Mouse (Mus musculus) megakaryocyte-erythroid progenitor cell, adult 5-6 weeks (primary cell): ENCODE results near the gene Cacna1i. TPM values are rescaled to one million over a fixed set of nuclear protein-coding genes. Genes with fewer than 3 reads are reported as not detected.
A peak's percentile ranks its signal among the peaks of the same experiment; 100 is the strongest.

Experiments used
- ATAC-seq: replicated peaks from 2 replicates; pipeline ENCODE4 v1.8.0; 2016; ENCODE audit warnings: mild to moderate bottlenecking, inconsistent platforms; ENCODE audit not compliant: severe bottlenecking, poor library complexity, low FRiP score, low TSS enrichment
- total RNA-seq, 2 experiments: library from RNA; stranded (forward) in 1 of 2; stranded (reverse) in 1 of 2; fragments of 200-1000, 215-1000 nt in 1 of 2; fragments of >200 nt in 1 of 2; fragmentation: Nextera tagmentation in 1 of 2; gene quantifications; 2 replicates each; pipeline ENCODE4 v1.2.3; 2014 to 2017

Gene Cacna1i
- total RNA-seq, 2 experiments from 2014 or later = not detected

GRCm38 (mm10) chr15:80319921-80320320 lies 32.9 kb downstream of the Cacna1i start:
- ATAC-seq = no peak

DNA sequence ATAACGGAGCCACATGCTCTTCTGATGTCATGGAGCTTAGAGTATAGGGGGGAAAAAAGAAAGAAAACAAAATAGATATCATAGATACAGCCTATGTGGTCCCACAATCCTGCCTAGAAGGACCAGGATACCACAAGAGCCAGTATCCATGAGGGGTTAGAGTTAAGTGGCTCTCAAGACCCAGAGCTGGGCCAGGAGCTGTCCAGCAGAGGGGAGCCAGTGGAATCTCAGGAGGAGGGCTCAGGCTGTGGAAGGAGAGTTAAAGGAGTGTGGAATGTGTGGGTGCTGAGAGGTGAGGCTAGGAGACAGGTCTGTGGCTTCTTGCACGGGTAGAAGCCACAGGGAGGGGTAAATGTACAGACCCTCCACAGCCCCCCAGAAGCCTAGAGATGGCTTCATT lies 38.2 kb downstream of the Cacna1i start:
- no peak for ATAC-seq

- no peak for ATAC-seq
Observed at GRCm38 (mm10) chr15:80325756-80326155, 38.7 kb downstream of the Cacna1i start.

GRCm38 (mm10) chr15:80326947-80327346 lies 39.9 kb downstream of the Cacna1i start:
- no peak for ATAC-seq

DNA sequence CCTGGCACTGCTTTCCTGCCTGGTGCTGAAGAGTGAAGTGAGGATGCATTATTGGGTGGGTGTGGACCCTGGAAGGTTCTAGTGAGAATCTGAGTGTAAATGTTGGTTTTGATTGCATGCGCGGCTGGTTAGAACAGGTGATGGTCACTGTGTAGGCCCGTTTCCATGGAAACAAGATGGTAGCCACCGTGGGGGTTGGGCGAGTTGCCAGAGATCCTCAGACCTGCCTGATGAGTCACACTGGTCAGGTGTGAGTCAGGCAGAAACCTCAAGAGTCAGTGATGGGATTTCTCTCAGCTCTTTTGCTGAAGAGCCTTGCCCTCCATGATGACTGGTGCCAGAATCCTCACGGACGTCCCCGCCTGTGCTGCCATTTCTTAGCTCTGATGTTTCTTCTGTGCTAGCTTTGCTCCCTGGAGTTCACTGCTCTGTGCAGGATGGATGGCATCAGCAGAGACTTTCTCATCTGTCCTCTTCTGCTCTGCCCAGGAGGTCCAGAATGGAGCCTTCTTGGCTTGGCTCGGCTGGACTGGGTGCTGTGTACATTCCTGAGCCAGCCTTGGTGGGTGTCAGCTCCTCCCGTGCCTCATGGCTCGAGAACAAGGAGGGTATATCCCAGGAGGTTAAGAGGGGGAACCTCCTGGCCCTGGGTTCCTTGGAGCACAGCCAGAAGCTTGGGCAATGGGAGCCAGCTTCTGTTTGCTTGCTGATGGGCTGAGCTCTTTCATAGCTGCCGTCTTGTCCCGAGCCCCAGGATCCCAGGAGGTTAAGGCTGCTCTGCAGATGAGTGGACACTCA lies 40.9 kb downstream of the Cacna1i start:
- ATAC-seq = no peak

- ATAC-seq = no peak
Observed at GRCm38 (mm10) chr15:80330276-80330675, 43.2 kb downstream of the Cacna1i start.

DNA sequence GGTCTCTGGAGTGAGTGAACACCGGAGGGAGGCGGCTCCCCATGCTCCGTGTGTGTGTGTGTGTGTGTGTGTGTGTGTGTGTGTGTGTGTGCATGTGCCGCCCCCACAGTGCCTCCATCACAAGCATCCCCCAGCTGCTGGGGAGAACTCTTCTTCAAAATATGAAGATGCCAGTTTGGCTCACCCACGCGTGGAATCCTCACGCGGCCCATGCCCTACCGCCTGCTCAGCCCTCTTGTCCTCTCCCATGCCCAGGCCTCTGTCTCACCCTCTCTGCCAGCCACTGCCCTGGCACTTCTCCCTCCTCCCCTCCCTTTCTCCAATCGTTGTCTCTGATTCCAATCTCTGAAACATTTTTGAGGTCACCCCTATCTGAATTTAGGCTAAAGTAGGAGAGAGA lies 47.7 kb downstream of the Cacna1i start:
- ATAC-seq = no peak

GRCm38 (mm10) chr15:80335196-80335595 lies 48.2 kb downstream of the Cacna1i start:
- no peak for ATAC-seq

- 0 out of 2 replicates have a peak, but pooled peaks have one; percentile 58 for ATAC-seq
Observed at GRCm38 (mm10) chr15:80340348-80340747, 53.3 kb downstream of the Cacna1i start.

GRCm38 (mm10) chr15:80342394-80342793 lies 55.4 kb downstream of the Cacna1i start:
- ATAC-seq = no peak

GRCm38 (mm10) chr15:80343031-80343430 lies 56.0 kb downstream of the Cacna1i start:
- ATAC-seq = no peak

GRCm38 (mm10) chr15:80343731-80344130 lies 56.7 kb downstream of the Cacna1i start:
- no peak for ATAC-seq

- no peak for ATAC-seq
Observed at GRCm38 (mm10) chr15:80346510-80346909, 59.5 kb downstream of the Cacna1i start.

DNA sequence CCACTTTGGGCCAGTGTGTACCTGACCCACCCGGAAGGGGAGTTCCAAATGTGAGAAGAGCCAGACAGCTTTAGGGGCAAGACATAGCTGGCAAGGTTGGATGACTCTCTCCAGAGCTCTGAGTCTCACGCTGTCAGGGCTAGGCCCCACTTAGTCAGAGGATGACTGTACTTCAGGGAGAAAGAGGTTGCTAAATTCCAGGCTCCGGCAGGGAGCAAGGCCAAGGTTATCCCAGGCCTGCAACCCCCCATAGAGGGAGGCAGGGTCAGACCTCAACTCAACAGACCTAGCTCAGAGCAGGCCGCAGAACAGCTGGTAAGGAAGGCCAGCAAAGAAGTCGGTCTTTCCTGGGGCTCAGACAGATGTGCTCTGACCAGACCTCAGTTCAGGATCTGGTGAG lies 63.4 kb downstream of the Cacna1i start:
- ATAC-seq = no peak

GRCm38 (mm10) chr15:80358798-80359197 lies 71.8 kb downstream of the Cacna1i start:
- ATAC-seq = no peak

GRCm38 (mm10) chr15:80361780-80362508 lies 74.9 kb downstream of the Cacna1i start:
- no peak for ATAC-seq

DNA sequence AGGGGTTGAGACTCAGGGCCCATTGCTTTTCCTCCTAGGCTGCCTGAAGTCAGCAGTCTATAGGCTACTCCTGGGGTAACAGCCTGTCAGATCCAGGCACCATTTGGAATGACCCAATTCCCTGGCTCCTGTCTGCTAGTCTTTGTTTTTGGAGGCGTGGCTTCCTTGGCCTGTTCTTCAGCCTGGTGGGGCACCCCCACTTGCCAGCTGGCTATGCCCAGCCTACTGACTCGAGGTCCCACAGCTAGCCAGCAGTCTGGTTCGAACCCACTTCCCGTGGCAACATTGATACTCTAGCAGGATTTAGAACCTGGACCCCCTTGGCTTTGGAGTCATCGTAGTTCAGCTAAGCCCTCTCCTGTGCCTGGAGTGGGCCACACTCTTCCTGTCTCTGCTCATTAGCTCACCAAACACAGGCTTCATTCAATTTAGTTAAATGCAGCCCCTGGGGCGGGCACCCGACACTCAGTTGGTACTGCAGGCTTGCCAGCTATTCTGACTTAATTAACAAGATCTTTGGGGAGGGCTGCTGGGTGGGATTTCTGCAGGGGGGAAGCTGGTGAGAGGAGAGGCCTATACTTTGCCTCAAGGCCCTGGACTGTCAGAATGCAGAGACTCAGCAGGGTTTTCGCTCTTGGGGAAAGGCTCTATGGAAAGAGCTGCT lies 75.6 kb downstream of the Cacna1i start:
- ATAC-seq = no peak

GRCm38 (mm10) chr15:80363821-80364715 lies 77.0 kb downstream of the Cacna1i start:
- no peak for ATAC-seq

DNA sequence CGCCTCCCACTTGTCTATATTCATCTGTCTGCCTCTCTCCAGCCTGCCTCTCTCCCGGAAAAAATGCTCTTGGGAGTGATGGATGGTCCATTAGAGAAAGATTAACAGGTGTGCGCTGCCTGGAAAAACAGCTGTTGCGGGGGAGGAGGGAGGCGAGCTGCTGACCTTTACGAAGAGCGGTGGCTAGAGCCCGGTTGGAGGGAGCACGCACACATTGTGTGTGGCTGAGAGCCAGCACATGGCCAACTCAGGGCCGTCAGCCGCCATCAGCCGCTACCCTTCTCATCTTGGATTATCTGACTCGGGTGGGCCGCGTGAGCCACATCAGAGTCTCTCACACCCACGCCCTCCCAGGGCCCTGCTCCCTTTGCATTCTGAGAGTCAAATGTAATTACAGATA lies 79.9 kb downstream of the Cacna1i start:
- ATAC-seq = no peak
